Mouse (Mus musculus) adrenal gland, postnatal 36 days (tissue): ENCODE data around the gene Apoa4. TPM values are rescaled to one million over a fixed set of nuclear protein-coding genes. Genes with fewer than 3 reads are reported as not detected.

Experiments
- DNase-seq, 2 experiments: peaks; one replicate each; pipeline ENCODE4 v3.0.0; 2021; ENCODE audit warnings: mixed read lengths in 1 of 2
- total RNA-seq, 2 experiments: library from RNA; stranded (reverse); gene quantifications; 2 replicates each; pipeline ENCODE4 v1.2.3; 2021

The Apoa4 gene
- total RNA-seq, 2 experiments from 2014 or later = 0.17 TPM; not detected in 1

- no peak for DNase-seq
These were observed 13.4 kb upstream of the Apoa4 start for GRCm38 (mm10) chr9:46227064-46227614.

- no peak for DNase-seq
These were observed 12.0 kb upstream of the Apoa4 start, which contains the start of gene Apoa1 for GRCm38 (mm10) chr9:46228491-46228890. TSS of gene Apoa1 (plus strand) at chr9:46228580.

GRCm38 (mm10) chr9:46229573-46230449 is 10.7 kb upstream of the Apoa4 start:
- peak; percentile 84 to 90 for DNase-seq

- no peak for DNase-seq
These were observed 10.0 kb upstream of the Apoa4 start for GRCm38 (mm10) chr9:46230450-46230975.

- peak; percentile 43 to 55 for DNase-seq
These were observed 5.3 kb upstream of the Apoa4 start for GRCm38 (mm10) chr9:46235196-46235595.

GRCm38 (mm10) chr9:46235596-46235648 is 5.1 kb upstream of the Apoa4 start, which contains the start of gene Apoc3:
TSS of gene Apoc3 (minus strand) at chr9:46235636.
- DNase-seq = no peak

GRCm38 (mm10) chr9:46235649-46236048 is 4.8 kb upstream of the Apoa4 start:
- no peak for DNase-seq

- no peak for DNase-seq
These were observed 1.6 kb upstream of the Apoa4 start for GRCm38 (mm10) chr9:46238850-46239249.

- DNase-seq = no peak
These were observed 1.3 kb downstream of the Apoa4 start for GRCm38 (mm10) chr9:46241818-46242217.

GRCm38 (mm10) chr9:46243122-46243521 is 2.6 kb downstream of the Apoa4 start:
- no peak for DNase-seq

- no peak for DNase-seq
These were observed 3.1 kb downstream of the Apoa4 start for GRCm38 (mm10) chr9:46243584-46243983.

GRCm38 (mm10) chr9:46246752-46247324 is 6.3 kb downstream of the Apoa4 start:
- peak; percentile 63 to 71 for DNase-seq

- DNase-seq = peak in 1 of 2 experiments; percentile 12
These were observed 15.7 kb downstream of the Apoa4 start for GRCm38 (mm10) chr9:46256177-46256576.

GRCm38 (mm10) chr9:46256658-46257385 is 16.3 kb downstream of the Apoa4 start:
- peak; percentile 55 to 57 for DNase-seq

GRCm38 (mm10) chr9:46257546-46257945 is 17.1 kb downstream of the Apoa4 start:
- DNase-seq = peak; percentile 17 to 33

- no peak for DNase-seq
These were observed 18.6 kb downstream of the Apoa4 start for GRCm38 (mm10) chr9:46259111-46259510.

- DNase-seq = peak; percentile 66
These were observed 20.6 kb downstream of the Apoa4 start for GRCm38 (mm10) chr9:46261131-46261530.

- DNase-seq = peak in 1 of 2 experiments; percentile 7
These were observed 27.9 kb downstream of the Apoa4 start, which contains the start of gene Apoa5 for GRCm38 (mm10) chr9:46268343-46268873. TSS of gene Apoa5 (plus strand) at chr9:46268633.

- no peak for DNase-seq
These were observed 28.6 kb downstream of the Apoa4 start for GRCm38 (mm10) chr9:46269125-46269524.

GRCm38 (mm10) chr9:46270782-46271181 is 30.3 kb downstream of the Apoa4 start:
- DNase-seq = no peak

GRCm38 (mm10) chr9:46272070-46272469 is 31.6 kb downstream of the Apoa4 start:
- no peak for DNase-seq
